7 mouse cellular contexts compared by ENCODE assay signal in the genomic region with DNA sequence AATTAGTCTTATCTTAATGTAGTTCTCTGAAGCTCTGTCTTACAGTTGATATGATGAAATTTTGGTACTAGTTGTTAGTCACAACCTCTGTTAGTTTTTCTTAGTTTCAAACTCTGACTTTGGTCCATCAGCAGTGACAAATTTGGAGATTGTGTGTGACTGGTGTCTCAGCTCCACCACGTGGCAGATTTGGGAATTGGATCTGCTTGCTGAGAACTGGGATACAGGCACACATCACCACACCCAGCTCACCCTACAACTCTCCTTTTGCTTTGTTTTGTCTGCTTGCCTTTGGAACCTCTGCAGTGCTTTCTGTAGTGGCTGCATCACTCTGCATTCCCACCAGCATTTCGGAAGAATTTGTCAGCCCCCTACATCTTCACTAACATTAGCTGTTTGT. TPM values are rescaled to one million over a fixed set of nuclear protein-coding genes. Genes with fewer than 3 reads are reported as not detected.
DNase-seq lines count a peak whose midpoint lies in the region; ATAC-seq and TF ChIP-seq lines count a peak whose summit lies in the region.

No protein-coding gene starts in this region.

- DNase-seq in CD4-positive, CD25-positive, alpha-beta regulatory T cell, adult 2 months (ENCODE audit: low read depth, low spot score), result peak; percentile 82
- DNase-seq in Muller cell, postnatal 12 days (ENCODE audit: inconsistent ontology term), result peak; percentile 33
- peak; percentile 50 for DNase-seq in cerebellum, adult 9-11 months
- peak; percentile 31 to 62 for DNase-seq in gastrocnemius, postnatal 4 days (ENCODE audit: low spot score in 2 of 2)
- DNase-seq in layer of hippocampus, postnatal 10 days (ENCODE audit: low spot score in 2 of 2), result peak; percentile 83
- peak; percentile 17 to 45 for DNase-seq in spleen, adult 2 months (ENCODE audit: low read depth in 1 of 2, low spot score in 2 of 2)

- H3K27ac ChIP-seq in spleen, adult 2 months (ENCODE audit: insufficient read depth, low read length), result no peak overlapping the region

- no peaks in the 10 kb centered on the region for H3K36me3 ChIP-seq in spleen, adult 2 months (ENCODE audit: control insufficient read depth, insufficient read depth, low read length)

- 28% methylated on average over 2 of the region's 2 CpGs for WGBS in spleen, adult 2 months

- H3K27me3 ChIP-seq in spleen, adult 2 months (ENCODE audit: control insufficient read depth, insufficient read depth, low read length), result no peaks in the 10 kb centered on the region; the same call in 1 of the 2 replicates

- ATAC-seq in megakaryocyte, adult 5-6 weeks (ENCODE audit: poor library complexity, severe bottlenecking), result peak; percentile 75

- H3K4me3 ChIP-seq in spleen, adult 2 months (ENCODE audit: extremely low read depth, insufficient read depth, insufficient read length), result no peak overlapping the region

- no peaks in the 10 kb centered on the region for H3K4me1 ChIP-seq in spleen, adult 2 months (ENCODE audit: control insufficient read depth, insufficient read depth, insufficient read length)

- no peak for TF ChIP-seq POLR2A in spleen, adult 2 months (IDR thresholded peaks at IDR 0.05; ENCODE audit: low read depth, low read length)

- TF ChIP-seq CTCF in spleen, adult 2 months (IDR thresholded peaks at IDR 0.05; ENCODE audit: extremely low read depth, insufficient read depth, insufficient read length, insufficient replicate concordance), result peak; percentile 59; the same call in 1 of the 2 replicates

RNA-seq across cellular contexts. Expression of gene Brms1l, which starts 5.0 kb away (rescaled TPM):
- total RNA-seq in gastrocnemius, postnatal 4 days (2021), result 10 to 100 TPM; 24.3 to 24.4 TPM
- total RNA-seq in layer of hippocampus, postnatal 10 days (2021), result 10 to 100 TPM; 61.6 to 66.7 TPM
- total RNA-seq in megakaryocyte, adult 5-6 weeks (2015), result 12.6 and 12.8 TPM in 2 replicates
- 13.8 and 14.0 TPM in 2 replicates for total RNA-seq in megakaryocyte, adult 5-6 weeks (2017)
- polyA plus RNA-seq in spleen, adult 2 months (2012; rRNA removed), result 4.8 and 5.5 TPM in 2 replicates

RNA-seq across cellular contexts. Expression of gene Ralgapa1, which starts 10.1 kb away (rescaled TPM):
- total RNA-seq in gastrocnemius, postnatal 4 days (2021), result 10 to 100 TPM; 42.6 to 44.6 TPM
- 100 to 1,000 TPM; 110 to 115 TPM for total RNA-seq in layer of hippocampus, postnatal 10 days (2021)
- 33.7 and 39.3 TPM in 2 replicates for total RNA-seq in megakaryocyte, adult 5-6 weeks (2015)
- total RNA-seq in megakaryocyte, adult 5-6 weeks (2017), result 25.6 and 36.6 TPM in 2 replicates
- 11.9 and 14.7 TPM in 2 replicates for polyA plus RNA-seq in spleen, adult 2 months (2012; rRNA removed)

Comparison
In these comparisons a context has a peak if more than half of its experiments do, and no peak if none do; other contexts are left out.
1. DNase-seq: peak in every context shown above with its lines; median percentile 83 in layer of hippocampus, postnatal 10 days; 82 in CD4-positive, CD25-positive, alpha-beta regulatory T cell, adult 2 months; 50 in cerebellum, adult 9-11 months; 46 in gastrocnemius, postnatal 4 days; 33 in Muller cell, postnatal 12 days; 31 in spleen, adult 2 months.